Mouse (Mus musculus) liver, embryonic 14 days (tissue): ENCODE measurements around the gene Dnaaf1. TPM values are rescaled to one million over a fixed set of nuclear protein-coding genes. Genes with fewer than 3 reads are reported as not detected.

Experiments used
- polyA plus RNA-seq: library from polyadenylated mRNA; depleted of rRNA; stranded (reverse); fragments of >200 nt; gene quantifications from 2 replicates; pipeline ENCODE4 v1.2.3, GENCODE M21; 2012; rRNA removed

Gene Dnaaf1
- 0.03 and 0.05 TPM in 2 replicates for polyA plus RNA-seq

GRCm38 (mm10) chr8:119574437-119575365 is at the start of gene Dnaaf1, which contains the start of gene Hsdl1:
TSS of gene Dnaaf1 (plus strand) at chr8:119575235.
TSS of gene Hsdl1 (minus strand) at chr8:119575183.

GRCm38 (mm10) chr8:119558603-119559401 is 16.2 kb upstream of the Dnaaf1 start, which contains the start of gene Mbtps1:
TSS of gene Mbtps1 (minus strand) at chr8:119558735.

GRCm38 (mm10) chr8:119604996-119605395 is 30.0 kb downstream of the Dnaaf1 start, which contains the start of gene Taf1c:
TSS of gene Taf1c (minus strand) at chr8:119605222.

DNA sequence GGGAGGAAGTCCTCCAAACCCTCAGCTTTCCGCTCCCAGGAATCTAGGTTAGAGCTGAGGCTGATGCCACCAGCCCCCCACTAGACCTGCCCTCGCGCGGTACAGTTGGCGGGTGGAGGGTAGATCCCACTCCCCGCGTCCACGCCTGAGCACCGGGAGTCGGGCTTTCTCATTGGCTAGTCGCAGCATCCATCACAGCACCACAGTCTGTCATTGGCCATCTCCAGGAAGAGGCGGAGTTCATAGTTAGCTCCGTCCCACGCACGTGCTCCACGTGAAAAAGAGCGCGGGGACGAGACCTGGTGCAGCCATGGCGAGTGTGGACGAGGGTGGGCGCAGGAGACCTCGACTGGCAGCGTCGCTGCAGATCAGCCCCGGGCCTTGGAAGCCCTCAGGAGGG is 37.4 kb downstream of the Dnaaf1 start, which contains the start of gene Adad2:
Gene Adad2, plus strand, starts transcription at position 277 of the 400 bp plus-strand sequence.

GRCm38 (mm10) chr8:119635378-119635777 is 60.3 kb downstream of the Dnaaf1 start, which contains the start of gene Kcng4:
TSS of gene Kcng4 (minus strand) at chr8:119635680.

Other genes starting within 250 kb of the Dnaaf1 start
- gene Hsbp1, start 230.7 kb upstream of the Dnaaf1 start, polyA plus RNA-seq: 54.2 and 57.4 TPM in 2 replicates
- 5.1 and 5.6 TPM in 2 replicates for gene Mlycd, start 180.4 kb upstream of the Dnaaf1 start, polyA plus RNA-seq
- 15.8 and 17.9 TPM in 2 replicates for gene Osgin1, start 141.1 kb upstream of the Dnaaf1 start, polyA plus RNA-seq
- gene Necab2, start 128.5 kb upstream of the Dnaaf1 start, polyA plus RNA-seq: 0.05 TPM in 2 replicates
- gene Slc38a8, start 73.5 kb upstream of the Dnaaf1 start, polyA plus RNA-seq: 0.01 TPM in 1 of 2 replicates, not detected in the other
- gene Mbtps1, start 16.5 kb upstream of the Dnaaf1 start, polyA plus RNA-seq: 21.2 and 25.1 TPM in 2 replicates
- gene Hsdl1, start 52 bp upstream of the Dnaaf1 start, polyA plus RNA-seq: 7.5 and 8.0 TPM in 2 replicates
- 5.6 and 6.9 TPM in 2 replicates for gene Taf1c, start 30.0 kb downstream of the Dnaaf1 start, polyA plus RNA-seq
- gene Adad2, start 37.5 kb downstream of the Dnaaf1 start, polyA plus RNA-seq: not detected in 2 replicates
- gene Kcng4, start 60.4 kb downstream of the Dnaaf1 start, polyA plus RNA-seq: not detected in 2 replicates
- gene Wfdc1, start 91.1 kb downstream of the Dnaaf1 start, polyA plus RNA-seq: 0.77 and 1.1 TPM in 2 replicates
- 0.07 and 0.08 TPM in 2 replicates for gene Atp2c2, start 124.8 kb downstream of the Dnaaf1 start, polyA plus RNA-seq
- gene Tldc1, start 203.2 kb downstream of the Dnaaf1 start, polyA plus RNA-seq: 2.6 and 2.9 TPM in 2 replicates